Mouse (Mus musculus) activated CD4-positive, CD25-positive, alpha-beta regulatory T cell, adult 9 weeks (primary cell): ENCODE data around the gene Mrpl50. TPM values are rescaled to one million over a fixed set of nuclear protein-coding genes. Genes with fewer than 3 reads are reported as not detected.

Experiments used
- polyA plus RNA-seq: library from polyadenylated mRNA; unstranded; fragments of 100-300 nt; shearing (Covaris generic); gene quantifications from one replicate; pipeline ENCODE4 v1.2.1, GENCODE M21; 2017

The Mrpl50 gene
- 28.5 TPM for polyA plus RNA-seq

GRCm38 (mm10) chr4:49520572-49521340 is at the start of gene Mrpl50, which contains the start of gene Zfp189:
Mrpl50 (minus strand) TSS chr4:49521093.
Zfp189 (plus strand) TSS chr4:49521176.

DNA sequence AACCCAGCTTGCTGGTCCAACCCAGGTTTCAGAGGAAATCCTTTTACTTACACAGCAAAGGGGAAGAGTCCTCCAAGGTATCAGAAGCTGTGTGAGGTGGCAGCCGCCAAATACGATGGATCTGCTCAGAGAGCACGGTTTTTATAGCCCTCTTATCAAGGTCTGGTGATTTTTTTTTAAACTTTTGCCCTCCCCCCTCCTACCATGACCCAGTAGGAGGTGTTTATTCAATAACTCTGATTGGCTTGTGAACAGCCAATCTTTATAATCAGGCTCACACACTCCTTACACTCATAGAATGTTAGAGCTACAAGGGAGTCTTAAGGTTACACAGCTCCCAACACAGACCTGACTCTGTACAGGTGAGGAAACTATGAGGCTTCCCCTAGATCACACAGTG is 28.5 kb upstream of the Mrpl50 start, which contains the start of gene Aldob:
TSS of gene Aldob (minus strand) at position 164 of the 400 bp plus-strand sequence.

GRCm38 (mm10) chr4:49506386-49506785 is 14.5 kb downstream of the Mrpl50 start, which contains the start of gene Baat:
Baat (minus strand) TSS chr4:49506557.

GRCm38 (mm10) chr4:49473435-49474100 is 47.3 kb downstream of the Mrpl50 start, which contains the start of gene Acnat1:
Acnat1 (minus strand) TSS chr4:49473912.

Other genes starting within 250 kb of the Mrpl50 start
- gene Acnat2, start 112.9 kb downstream of the Mrpl50 start, polyA plus RNA-seq: not detected
- not detected for gene Acnat1, start 47.2 kb downstream of the Mrpl50 start, polyA plus RNA-seq
- gene Baat, start 14.5 kb downstream of the Mrpl50 start, polyA plus RNA-seq: not detected
- gene Zfp189, start 83 bp upstream of the Mrpl50 start, polyA plus RNA-seq: 5.1 TPM
- gene Aldob, start 28.5 kb upstream of the Mrpl50 start, polyA plus RNA-seq: not detected
- not detected for gene Tmem246, start 76.8 kb upstream of the Mrpl50 start, polyA plus RNA-seq
- gene Rnf20, start 110.9 kb upstream of the Mrpl50 start, polyA plus RNA-seq: 67.9 TPM
- gene Ppp3r2, start 160.9 kb upstream of the Mrpl50 start, polyA plus RNA-seq: 0.09 TPM